Mouse (Mus musculus) induced T-regulatory cell, adult 2 months (primary cell): ENCODE data around the gene Sdk1.

Experiments
- DNase-seq: peaks from one replicate; pipeline ENCODE4 v3.0.0-alpha.2; 2012; ENCODE audit warnings: low read depth

Sdk1 gene

DNA sequence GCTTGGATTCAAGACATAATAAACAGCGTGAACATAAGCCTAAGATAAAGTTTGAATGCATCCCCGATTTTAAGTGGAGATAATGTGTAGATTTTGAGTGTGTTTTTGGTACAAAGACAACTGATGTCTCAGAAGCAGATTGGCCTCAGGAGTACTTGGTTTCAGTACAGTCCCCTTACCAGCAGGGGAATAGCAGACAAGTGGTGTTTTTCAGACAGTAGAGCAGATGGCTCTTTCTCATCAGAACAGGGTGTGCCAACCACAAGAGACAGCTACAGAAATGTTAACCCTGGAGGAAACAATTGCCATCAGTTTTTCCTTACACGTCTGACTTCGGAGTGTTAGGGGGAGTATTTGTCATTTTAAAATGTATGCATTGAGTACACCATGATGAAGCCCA, 83.6 kb downstream of the Sdk1 start:
- no peak for DNase-seq

- DNase-seq, result no peak
Measured at GRCm38 (mm10) chr5:141344376-141344775, 103.1 kb downstream of the Sdk1 start.

- DNase-seq, result no peak
Measured at GRCm38 (mm10) chr5:141345476-141345875, 104.2 kb downstream of the Sdk1 start.

- DNase-seq, result no peak
Measured at GRCm38 (mm10) chr5:141362676-141363075, 121.4 kb downstream of the Sdk1 start.

DNA sequence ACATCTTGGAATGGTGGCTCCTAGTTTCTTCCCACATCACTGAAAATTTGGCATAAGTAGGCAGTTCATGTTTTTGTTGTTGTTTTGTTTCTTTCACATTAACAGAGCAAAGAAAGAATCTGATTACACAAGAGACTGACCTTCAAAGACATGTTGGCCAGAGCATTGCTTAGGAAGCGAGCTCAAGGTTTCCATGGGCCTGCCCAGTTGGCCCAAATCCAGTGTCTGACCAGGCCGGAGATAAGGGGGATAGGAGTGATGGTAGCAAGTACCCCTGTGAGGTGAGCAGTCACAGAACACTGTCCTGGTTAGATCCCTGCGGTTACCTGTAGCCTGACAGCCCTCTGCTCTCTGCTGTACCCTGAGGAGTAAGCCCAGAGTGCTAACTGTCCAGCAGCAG, 122.7 kb downstream of the Sdk1 start:
- no peak for DNase-seq

DNA sequence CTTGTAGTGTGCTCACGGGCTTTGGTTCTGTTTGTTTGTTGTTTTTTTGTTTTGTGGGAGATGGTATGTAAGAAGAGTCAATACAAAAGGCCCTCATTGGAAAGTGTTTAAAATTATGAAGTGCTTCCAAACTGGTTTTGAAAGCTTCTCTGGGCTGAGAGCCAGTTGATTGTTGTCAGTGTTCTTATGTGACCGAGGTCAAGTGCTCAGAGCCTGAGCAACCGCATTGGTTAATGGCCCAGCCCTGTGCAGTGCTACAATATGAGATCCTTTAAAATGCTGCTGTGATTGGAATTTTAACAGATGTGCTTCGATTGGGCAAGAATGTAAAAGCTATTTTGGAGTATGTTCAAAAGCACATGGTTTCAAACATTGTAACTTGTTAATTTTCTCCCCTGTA, 127.3 kb downstream of the Sdk1 start:
- no peak for DNase-seq

GRCm38 (mm10) chr5:141374797-141375196, 133.5 kb downstream of the Sdk1 start:
- DNase-seq, result no peak

GRCm38 (mm10) chr5:141379836-141380773, 138.8 kb downstream of the Sdk1 start:
- DNase-seq, result no peak

DNA sequence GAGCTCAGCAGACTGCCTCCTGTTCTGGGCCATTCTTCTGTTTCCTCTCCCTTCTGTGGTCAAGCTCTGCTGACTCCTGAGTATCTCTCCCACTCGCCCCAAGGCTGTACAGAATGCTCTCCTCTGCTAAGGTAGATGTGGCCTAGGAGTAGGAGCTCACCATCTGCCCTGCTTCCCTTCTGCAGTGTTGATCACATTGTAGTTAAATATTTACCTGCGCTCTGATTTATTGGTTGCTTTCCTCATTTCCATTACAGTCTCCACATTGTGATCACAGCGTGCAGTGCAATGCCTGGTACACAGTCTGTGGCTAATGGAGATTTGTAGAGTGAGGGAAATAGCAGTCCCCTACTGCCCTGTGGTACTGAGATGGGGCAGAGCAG, 139.5 kb downstream of the Sdk1 start:
- DNase-seq, result no peak

- no peak for DNase-seq
Measured at GRCm38 (mm10) chr5:141381581-141381980, 140.3 kb downstream of the Sdk1 start.

- no peak for DNase-seq
Measured at GRCm38 (mm10) chr5:141382246-141382835, 141.1 kb downstream of the Sdk1 start.

GRCm38 (mm10) chr5:141388451-141388850, 147.2 kb downstream of the Sdk1 start:
- no peak for DNase-seq

DNA sequence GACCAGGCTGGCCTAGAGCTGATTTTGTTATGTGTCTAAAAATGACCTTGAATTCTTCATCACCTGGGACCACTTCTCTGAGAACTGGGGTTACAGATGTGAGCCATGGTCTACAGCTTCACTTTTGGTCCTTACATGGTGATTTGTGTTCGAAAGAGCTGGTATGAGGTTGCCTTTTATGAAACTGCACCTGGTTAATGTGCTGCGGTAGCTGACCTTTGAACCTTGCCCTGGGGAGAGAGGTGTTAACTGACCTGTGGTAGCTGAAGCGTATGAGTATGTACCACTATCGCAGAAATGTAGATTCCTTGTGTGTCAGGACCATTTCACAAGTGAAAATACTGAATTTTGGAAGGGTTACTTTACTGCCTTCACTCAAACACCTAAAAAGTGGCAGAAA, 149.3 kb downstream of the Sdk1 start:
- no peak for DNase-seq

DNA sequence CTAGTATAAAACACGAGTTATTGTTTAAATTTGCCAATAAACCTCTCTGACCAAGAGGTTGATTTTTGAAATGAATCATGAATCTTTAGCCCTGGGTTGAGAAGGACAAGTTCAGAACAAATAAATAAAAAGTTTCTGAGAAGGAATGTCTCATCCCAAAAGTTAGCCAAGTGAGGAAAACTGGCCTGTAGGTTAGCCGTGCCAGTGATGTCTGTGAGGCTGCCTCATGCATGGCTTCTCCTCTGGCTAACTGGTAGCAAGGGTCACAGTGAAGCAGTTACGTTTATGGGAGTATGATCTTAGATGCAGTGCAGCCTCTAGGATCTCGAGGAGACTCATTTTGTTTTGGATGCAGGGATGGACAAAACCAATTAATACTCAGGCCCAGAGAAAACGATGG, 149.9 kb downstream of the Sdk1 start:
- no peak for DNase-seq

- DNase-seq, result no peak
Measured at GRCm38 (mm10) chr5:141393846-141394245, 152.6 kb downstream of the Sdk1 start.

GRCm38 (mm10) chr5:141394586-141394985, 153.3 kb downstream of the Sdk1 start:
- no peak for DNase-seq

- no peak for DNase-seq
Measured at GRCm38 (mm10) chr5:141403741-141404140, 162.5 kb downstream of the Sdk1 start.

- DNase-seq, result no peak
Measured at GRCm38 (mm10) chr5:141404651-141405050, 163.4 kb downstream of the Sdk1 start.

DNA sequence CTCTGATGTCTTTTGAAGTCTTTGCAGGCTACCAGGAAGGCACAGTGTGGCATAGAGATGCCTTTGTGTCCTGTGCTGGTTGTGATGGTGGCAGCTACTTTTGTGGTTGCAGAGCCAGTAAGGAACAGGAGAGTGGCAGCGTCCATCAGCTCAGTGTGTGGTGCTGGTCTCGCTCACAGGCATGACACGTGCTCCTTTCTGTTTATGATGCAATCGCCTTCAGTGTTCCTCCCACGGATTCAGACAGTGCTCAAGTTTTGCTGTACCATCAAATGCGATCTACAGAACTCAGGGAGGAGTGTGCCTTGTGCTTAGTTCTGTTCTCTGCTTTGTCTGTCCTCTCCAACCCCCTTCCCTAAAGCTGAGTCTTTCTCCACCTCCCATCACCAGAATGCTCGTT, 165.6 kb downstream of the Sdk1 start:
- DNase-seq, result no peak

- DNase-seq, result no peak
Measured at GRCm38 (mm10) chr5:141413013-141413412, 171.7 kb downstream of the Sdk1 start.

DNA sequence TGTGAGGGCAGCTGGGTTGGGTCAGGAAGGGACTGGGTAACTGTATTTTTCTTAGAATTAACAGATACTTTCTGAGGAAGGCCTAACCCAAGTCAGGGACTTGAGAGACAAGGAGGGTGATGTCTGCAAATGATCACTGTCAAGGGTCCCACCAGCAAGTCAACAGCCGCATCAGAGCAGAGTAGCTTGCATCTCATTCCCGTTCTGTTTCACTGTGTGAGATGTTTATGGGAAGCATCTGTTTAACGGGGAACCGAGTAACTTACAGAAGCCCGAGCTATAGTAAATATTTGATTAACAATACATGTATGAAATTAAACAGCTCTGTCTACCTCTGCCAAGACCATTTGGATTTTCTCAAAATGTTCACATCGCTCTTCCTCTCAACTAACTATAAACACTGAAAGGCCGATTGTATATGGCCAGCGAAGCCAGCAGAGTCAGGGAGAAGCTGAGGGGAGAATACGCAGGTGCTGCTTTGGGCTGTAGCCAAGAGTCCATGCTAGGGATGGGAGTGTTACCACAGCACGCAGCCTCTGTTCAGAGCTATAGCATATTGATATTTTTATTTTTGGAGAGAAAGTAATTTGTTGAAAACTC, 174.5 kb downstream of the Sdk1 start:
- DNase-seq, result no peak

- no peak for DNase-seq
Measured at GRCm38 (mm10) chr5:141428132-141428531, 186.8 kb downstream of the Sdk1 start.

DNA sequence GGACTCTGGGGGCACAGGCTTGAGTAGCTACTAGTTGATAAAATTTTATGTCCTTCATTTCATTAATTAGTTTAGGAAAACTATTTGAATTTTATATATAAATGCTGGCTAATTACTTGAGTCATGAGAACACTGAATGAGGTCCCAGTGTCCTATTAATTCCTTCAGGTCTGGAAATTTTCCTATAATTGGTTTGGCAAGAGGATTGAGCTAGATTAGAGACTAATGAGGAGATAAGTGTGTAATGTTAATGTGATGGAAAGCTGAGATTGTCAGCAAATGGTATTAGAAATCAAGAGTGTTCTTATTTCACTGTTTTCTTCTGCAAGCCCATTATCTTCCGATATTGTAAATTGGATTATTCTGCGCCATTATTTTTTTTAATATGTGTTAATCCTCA, 192.0 kb downstream of the Sdk1 start:
- DNase-seq, result no peak
